Mouse (Mus musculus) neural tube, embryonic 10.5 days (tissue): ENCODE data around the gene Gtpbp8.
A peak's percentile ranks its signal among the peaks of the same experiment; 100 is the strongest.

ENCODE experiments used
- DNase-seq: peaks from one replicate; pipeline ENCODE4 v3.0.0-alpha.2; 2017; ENCODE audit warnings: low spot score; ENCODE audit errors: extremely low spot score

Gene Gtpbp8

DNA sequence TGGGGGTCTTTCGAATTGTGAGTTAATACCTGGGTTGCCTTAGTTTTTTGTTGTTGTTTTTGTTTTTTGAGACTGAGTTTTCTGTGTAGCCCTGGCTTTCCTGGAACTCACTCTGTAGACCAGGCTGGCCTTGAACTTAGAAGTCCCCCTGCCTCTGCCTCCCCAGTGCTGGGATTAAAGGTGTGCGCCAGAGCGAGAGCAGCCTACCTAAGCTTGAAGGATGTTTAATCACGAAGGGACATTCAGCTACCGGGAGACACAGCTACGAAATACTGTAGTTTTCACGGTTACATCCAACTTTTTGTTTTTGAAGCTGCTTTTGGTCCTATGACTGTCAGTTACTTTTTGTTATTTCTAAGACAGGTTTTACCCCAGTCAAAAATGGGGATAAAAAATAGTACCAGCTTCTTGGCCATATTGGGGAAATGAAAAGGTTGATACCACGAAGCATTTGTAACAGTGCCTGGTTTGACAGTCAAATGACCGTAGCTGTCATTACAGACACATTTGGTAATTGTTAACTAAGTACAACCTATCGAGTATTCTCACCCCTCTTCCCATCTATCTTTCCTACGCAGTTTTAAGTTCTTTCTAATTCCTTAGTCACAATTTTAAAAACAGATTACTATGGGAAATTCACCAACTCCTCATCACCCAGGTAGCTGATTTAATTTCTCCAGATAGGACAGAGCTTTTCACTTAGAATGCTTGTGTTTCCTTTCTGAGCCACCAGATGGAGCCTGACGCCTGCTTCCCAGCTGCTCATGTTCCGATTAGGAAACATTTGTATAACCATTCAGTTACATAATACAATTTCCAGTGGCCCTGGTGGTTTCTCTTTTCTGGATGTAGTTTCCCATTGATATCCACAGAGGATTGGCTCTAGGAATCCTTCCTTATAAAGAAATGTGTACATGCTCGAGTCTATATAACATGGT is 20.6 kb downstream of the Gtpbp8 start:
- DNase-seq = peak; percentile 44

- DNase-seq = no peak
Measured at GRCm38 (mm10) chr16:44724847-44725246, 21.3 kb downstream of the Gtpbp8 start.

DNA sequence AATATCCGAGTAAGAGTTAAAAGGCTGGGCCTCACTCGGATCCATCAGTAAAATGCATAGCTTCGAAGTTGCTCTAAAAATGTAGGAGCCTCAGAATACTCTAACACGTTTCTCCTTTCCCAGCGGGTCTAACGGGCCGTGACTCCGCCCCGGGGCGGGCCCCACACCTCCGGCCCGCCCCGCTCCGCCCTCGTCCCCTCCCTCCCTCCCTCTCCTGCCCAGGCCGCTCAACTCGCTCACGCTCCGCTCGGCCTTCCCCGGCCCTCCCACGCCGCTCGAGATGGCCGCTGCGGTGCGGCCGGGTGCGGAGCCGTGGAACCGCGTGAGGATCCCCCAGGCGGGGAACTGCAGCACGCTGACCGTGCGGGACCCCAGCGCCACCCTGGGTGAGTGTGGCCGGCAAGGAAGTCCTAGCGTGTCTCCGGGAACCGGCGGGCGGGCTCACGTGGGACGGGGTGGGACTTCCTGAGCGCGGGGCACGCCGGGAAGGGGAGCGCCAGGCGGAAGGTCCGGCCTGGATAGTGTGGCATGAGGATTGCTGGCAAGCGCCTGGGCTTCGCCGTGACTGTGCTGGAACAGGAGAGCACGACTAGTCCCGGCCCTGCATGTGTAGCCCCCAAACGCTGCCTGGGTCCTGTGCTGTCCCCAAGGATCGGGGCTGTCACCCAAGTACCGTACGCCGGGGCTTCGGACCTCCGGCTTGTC is 21.9 kb downstream of the Gtpbp8 start, which contains the start of gene Nepro:
Nepro (plus strand) TSS at position 219 of the 705 bp plus-strand sequence.
- peak; percentile 99 for DNase-seq

- no peak for DNase-seq
Measured at GRCm38 (mm10) chr16:44722666-44723065, 23.5 kb downstream of the Gtpbp8 start.

GRCm38 (mm10) chr16:44720518-44720917 is 25.6 kb downstream of the Gtpbp8 start:
- no peak for DNase-seq

- no peak for DNase-seq
Measured at GRCm38 (mm10) chr16:44719349-44719748, 26.8 kb downstream of the Gtpbp8 start.

GRCm38 (mm10) chr16:44717838-44718237 is 28.3 kb downstream of the Gtpbp8 start:
- no peak for DNase-seq

DNA sequence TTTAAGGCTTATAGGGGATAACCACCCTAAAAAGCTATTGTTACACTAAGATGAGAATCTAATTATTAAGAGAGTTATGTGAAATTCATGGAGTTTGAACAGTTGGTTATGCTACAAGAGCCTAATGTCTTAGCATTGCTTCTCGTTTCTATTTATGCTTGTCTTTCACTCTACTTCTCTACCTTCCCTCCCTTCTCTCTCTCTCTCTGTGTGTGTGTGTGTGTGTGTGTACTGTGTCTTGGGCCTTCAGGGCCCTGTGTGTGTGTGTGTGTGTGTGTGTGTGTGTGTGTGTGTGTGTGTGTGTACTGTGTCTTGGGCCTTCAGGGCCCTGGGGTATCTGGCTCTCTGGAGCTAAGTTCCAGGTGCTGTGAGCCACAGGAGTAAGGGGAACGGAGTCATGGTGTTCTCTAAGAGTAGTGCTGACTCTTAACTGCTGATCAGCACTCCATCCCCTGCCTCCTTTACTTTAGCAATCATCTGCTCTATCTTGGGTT is 29.0 kb downstream of the Gtpbp8 start:
- DNase-seq = no peak

DNA sequence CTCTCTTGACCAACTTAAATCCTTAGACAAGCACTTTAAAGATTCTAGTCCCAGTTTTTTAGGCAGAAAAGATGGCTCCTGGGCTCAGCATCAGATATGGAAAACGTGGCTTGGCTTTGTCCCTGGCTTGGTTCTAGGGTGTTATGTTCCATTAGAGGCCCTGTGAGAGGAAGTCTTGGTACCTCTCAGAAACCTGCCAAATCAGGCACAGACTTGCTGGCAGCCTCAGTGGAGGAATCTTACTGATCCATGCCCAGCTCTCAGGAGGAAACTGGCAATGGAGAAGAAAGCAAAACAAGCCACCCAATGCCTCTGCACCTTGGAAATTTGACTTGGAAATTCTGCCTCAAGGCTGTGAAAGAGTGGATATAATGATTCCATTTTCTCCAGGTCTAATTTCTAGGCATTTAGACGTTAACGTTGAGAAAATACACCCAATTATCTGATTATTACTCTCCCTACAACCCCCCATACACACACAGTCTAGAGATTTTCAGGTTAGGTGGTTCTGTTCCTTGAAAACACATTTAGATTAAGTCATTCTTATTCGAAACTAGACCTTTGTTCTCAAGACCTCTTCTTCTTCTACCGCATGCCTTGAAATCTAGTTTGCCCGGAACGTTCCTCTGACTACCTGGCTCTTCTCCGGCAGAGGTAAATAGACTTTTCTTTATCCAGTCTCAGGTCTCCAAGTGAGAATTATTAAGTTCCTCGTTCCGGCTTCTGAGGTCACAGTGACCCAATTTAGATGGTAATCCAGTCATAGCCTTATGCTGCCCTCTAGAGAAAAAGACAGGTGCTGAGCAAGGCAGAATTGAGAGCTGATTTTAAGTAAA is 29.6 kb downstream of the Gtpbp8 start:
- DNase-seq = peak; percentile 37

DNA sequence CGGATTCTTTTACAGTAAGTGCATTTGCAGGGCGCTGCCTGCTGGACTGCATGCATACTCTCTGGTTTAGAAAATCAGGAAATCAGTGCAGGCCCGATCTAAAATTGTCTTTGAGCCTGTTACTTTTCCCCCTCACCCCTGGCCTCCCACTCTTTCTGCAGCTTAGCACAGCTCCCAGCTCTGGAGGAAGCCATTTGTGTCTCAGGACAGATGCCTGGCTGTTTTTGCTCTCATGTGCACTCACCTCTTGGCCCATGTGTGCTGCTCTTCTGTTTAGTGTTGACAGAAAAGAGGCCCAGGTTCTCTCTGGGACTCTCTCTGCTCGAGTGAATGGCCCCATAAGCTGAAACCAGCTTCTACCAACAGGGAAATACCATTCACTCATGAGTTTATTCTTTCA is 42.7 kb downstream of the Gtpbp8 start:
- DNase-seq = no peak

- DNase-seq = no peak
Measured at GRCm38 (mm10) chr16:44702272-44702671, 43.9 kb downstream of the Gtpbp8 start.

DNA sequence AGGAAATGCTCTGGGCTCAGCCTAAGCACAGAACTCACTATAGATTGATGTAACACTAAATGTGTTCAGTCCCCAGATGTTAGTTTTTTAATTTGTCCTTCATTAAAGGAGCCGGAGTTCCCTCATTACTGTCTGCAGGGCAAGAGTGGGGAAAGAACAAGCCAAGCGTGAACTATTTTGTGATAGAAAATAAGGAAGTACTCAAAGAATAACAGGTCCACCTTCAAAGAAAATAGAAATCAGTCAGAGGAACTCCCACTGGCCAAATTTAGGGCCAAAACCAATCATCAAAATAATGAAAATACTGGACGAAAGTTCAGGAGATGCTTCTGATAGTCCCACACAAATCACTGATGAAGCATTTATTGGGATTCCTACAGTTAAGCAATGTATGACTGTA is 45.0 kb downstream of the Gtpbp8 start:
- no peak for DNase-seq

- no peak for DNase-seq
Measured at GRCm38 (mm10) chr16:44697473-44698205, 48.5 kb downstream of the Gtpbp8 start.

DNA sequence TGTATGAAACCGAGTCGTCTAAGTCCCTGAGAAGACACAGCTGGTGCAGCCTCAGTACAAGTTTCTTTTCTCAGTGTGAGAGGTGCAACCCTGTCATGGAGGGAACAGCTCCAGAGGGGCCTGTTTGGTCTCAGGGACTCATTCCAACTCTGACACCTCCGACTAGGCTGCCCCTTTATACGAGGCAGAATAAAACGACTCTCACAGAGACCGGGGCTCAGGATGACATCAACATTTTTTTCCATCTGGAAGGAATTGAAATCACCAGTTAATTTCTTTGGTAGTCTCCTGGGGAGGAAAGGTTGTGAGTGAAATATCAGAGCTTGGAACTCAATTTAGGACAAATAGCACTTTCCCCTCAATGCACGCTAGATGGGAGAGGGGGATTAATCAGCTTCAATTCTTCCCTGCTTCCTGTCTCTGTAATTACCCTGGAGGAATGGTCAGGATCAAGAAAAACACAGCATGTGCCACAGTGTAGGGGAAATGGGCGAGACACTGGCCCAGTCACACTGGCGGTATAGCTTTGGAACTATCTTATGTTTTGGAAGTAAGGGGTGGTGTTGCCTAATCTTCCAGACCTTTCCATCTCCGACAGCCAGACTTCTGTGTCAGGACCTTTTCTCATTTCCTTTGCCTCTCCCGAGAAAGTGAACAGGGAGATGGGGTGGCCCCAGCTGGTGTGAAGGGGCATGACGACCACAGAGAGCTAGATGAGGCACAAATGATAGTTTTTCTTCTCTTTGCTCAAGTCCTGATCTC is 50.1 kb downstream of the Gtpbp8 start:
- DNase-seq = no peak

GRCm38 (mm10) chr16:44695214-44695858 is 50.8 kb downstream of the Gtpbp8 start:
- no peak for DNase-seq

DNA sequence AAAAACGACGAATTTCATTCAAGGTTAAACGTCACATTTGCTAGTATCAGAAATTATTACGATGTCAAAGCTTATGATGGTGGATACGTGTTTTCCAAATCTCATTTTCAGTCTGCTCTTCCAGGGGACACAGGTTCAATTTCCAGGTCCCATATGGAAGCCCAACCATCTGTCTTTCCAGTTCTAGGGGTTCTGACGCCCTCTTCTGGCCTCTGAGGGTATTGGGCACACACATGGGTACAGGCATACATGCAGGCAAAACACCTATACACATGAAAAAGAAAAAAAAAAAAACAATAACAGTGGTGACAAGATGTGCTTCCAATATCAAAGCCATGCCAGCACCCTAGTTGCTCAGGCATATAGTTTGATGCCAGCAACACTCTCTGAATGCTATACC is 52.5 kb downstream of the Gtpbp8 start:
- no peak for DNase-seq

DNA sequence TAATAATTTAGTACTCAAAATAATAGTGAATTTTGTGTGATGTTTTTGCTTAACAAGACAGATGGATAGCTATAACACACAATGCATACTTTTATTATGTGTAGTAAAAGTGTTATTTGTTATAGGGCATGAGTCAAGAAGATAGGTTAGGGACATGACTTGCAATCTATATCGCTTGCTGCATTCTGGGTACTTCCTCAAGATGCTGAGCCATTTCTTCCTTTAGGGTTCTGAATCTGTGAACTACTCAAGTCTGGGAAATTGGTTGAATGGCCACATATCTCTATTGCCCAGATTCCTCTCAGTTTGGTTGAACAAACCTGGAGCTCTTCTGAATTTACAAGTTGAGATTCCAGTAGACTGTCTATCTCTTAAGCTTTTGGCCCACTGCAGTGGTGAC is 53.6 kb downstream of the Gtpbp8 start:
- no peak for DNase-seq

DNA sequence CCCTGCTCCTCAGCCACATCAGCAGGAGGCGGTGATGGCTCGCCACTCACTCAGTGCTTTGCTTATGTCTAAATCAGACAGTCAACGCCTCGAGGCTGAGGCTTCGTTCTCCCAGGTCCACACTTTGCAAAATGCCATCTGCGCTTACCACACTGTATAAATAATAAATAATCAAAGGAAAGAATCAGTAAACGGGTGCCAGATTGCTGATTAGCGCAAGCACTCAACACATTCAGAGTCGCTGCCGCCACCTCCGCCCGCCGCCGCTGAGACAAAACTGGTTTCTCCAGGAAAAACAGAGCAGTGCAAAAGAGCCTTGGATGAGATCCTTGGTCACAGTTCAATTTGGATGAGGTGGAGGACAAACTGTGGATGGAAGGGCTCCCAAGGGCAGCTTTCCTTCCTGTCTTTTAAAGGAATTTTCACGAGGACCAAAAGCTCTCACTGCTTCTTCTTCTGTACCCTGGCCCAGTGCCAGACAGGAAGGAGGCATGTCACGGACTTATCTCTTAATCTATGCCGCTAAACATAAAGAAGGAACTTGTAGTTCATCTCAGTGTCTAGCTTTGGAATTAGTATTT is 54.5 kb downstream of the Gtpbp8 start:
- no peak for DNase-seq

- no peak for DNase-seq
Measured at GRCm38 (mm10) chr16:44691066-44691465, 55.1 kb downstream of the Gtpbp8 start.
